Mouse (Mus musculus) monocyte, adult 5-6 weeks (primary cell): ENCODE measurements around the gene Ephx1. TPM values are rescaled to one million over a fixed set of nuclear protein-coding genes. Genes with fewer than 3 reads are reported as not detected.
"Not testable (repeated sequence)": the region's sequence is repeated elsewhere in the genome, so short reads cannot be mapped to it uniquely, and the experiment has no call there.

ENCODE experiments used
- ATAC-seq: fragments of 153-309, 156-312 bp; replicated peaks from 2 replicates; pipeline ENCODE4 v1.8.0; 2017; ENCODE audit warnings: mild to moderate bottlenecking; ENCODE audit not compliant: low TSS enrichment, insufficient number of reproducible peaks, severe bottlenecking, poor library complexity, low FRiP score
- total RNA-seq: library from RNA; stranded (forward); fragments of 200-1000, 200-491, 200-594 nt; gene quantifications from 3 replicates; pipeline ENCODE4 v1.2.3, GENCODE M21; 2017

The Ephx1 gene
- total RNA-seq, result 7.0 to 10.9 TPM (median 8.9 TPM) in 3 replicates

GRCm38 (mm10) chr1:181020756-181021487 is at the start of gene Ephx1:
Gene Ephx1 (minus strand): TSS chr1:181020904.
- ATAC-seq, result no peak

GRCm38 (mm10) chr1:181069671-181070070 is 49.0 kb upstream of the Ephx1 start:
- no peak for ATAC-seq

- no peak for ATAC-seq
Observed at GRCm38 (mm10) chr1:181068344-181068743, 47.6 kb upstream of the Ephx1 start.

GRCm38 (mm10) chr1:181064648-181065047 is 43.9 kb upstream of the Ephx1 start:
- ATAC-seq, result no peak

- ATAC-seq, result no peak
Observed at GRCm38 (mm10) chr1:181063991-181064390, 43.3 kb upstream of the Ephx1 start.

- no peak for ATAC-seq
Observed at GRCm38 (mm10) chr1:181061784-181062485, 41.2 kb upstream of the Ephx1 start.

- no peak for ATAC-seq
Observed at GRCm38 (mm10) chr1:181052898-181053297, 32.2 kb upstream of the Ephx1 start.

GRCm38 (mm10) chr1:181050937-181051336 is 30.2 kb upstream of the Ephx1 start, which contains the start of gene 9130409I23Rik:
Gene 9130409I23Rik (plus strand): TSS chr1:181051237.
- no peak for ATAC-seq

GRCm38 (mm10) chr1:181049328-181049842 is 28.7 kb upstream of the Ephx1 start:
- no peak for ATAC-seq

- no peak for ATAC-seq
Observed at GRCm38 (mm10) chr1:181047520-181047919, 26.8 kb upstream of the Ephx1 start.

GRCm38 (mm10) chr1:181039652-181040051 is 18.9 kb upstream of the Ephx1 start:
- ATAC-seq, result 0 out of 2 replicates have a peak, but pooled peaks have one; percentile 43

GRCm38 (mm10) chr1:181037623-181038022 is 16.9 kb upstream of the Ephx1 start:
- no peak for ATAC-seq

GRCm38 (mm10) chr1:181035015-181035778 is 14.5 kb upstream of the Ephx1 start:
- not testable (repeated sequence) for ATAC-seq

- ATAC-seq, result peak; percentile 69
Observed at GRCm38 (mm10) chr1:181022265-181022664, 1.6 kb upstream of the Ephx1 start.

- ATAC-seq, result no peak
Observed at GRCm38 (mm10) chr1:181021488-181021865, 773 bp upstream of the Ephx1 start.

- ATAC-seq, result no peak
Observed at GRCm38 (mm10) chr1:181017890-181018420, 2.7 kb downstream of the Ephx1 start.

- ATAC-seq, result peak; percentile 67; the same call in 1 of the 2 replicates
Observed at GRCm38 (mm10) chr1:181017212-181017711, 3.4 kb downstream of the Ephx1 start.

GRCm38 (mm10) chr1:181016532-181017131 is 4.1 kb downstream of the Ephx1 start:
- no peak; the same call in 1 of the 2 replicates for ATAC-seq
